Mouse (Mus musculus) heart, embryonic 14.5 days (tissue): ENCODE data around the gene Tmigd1. TPM values are rescaled to one million over a fixed set of nuclear protein-coding genes. Genes with fewer than 3 reads are reported as not detected.

Experiments
- ATAC-seq: fragments of 200-750 bp; cut with Nextera tagmentation; 2 replicates; pipeline ENCODE4 v1.8.0; 2017; ENCODE audit warnings: low read depth, moderate TSS enrichment; ENCODE audit not compliant: insufficient number of reproducible peaks, insufficient read depth, low FRiP score
- H3K27ac ChIP-seq, 2 experiments: fragments of 200-500 bp in 1 of 2; fragments of 300-500 bp in 1 of 2; sonication (generic) in 1 of 2; replicated peaks in 1 of 2; 2 replicates each; pipeline ENCODE4 v1.5.1; 2012 to 2014; ENCODE audit warnings: low read depth in 2 of 2, low read length in 2 of 2, control low read depth in 1 of 2, mild to moderate bottlenecking in 1 of 2, mixed read lengths in 1 of 2; ENCODE audit not compliant: control insufficient read depth in 1 of 2, insufficient read depth in 1 of 2
- H3K27me3 ChIP-seq: fragments of 300-500 bp; sonication (generic); 2 replicates; pipeline ENCODE4 v1.6.1; 2014; ENCODE audit warnings: mild to moderate bottlenecking, low read length, control low read depth; ENCODE audit not compliant: control insufficient read depth, insufficient read depth
- H3K36me3 ChIP-seq: fragments of 300-500 bp; sonication (generic); 2 replicates; pipeline ENCODE4 v1.6.1; 2014; ENCODE audit warnings: mild to moderate bottlenecking, control low read depth, low read length, mixed read lengths; ENCODE audit not compliant: control insufficient read depth, insufficient read depth
- H3K4me1 ChIP-seq, 2 experiments: fragments of 200-500 bp in 1 of 2; fragments of 300-500 bp in 1 of 2; sonication (generic) in 1 of 2; 2 replicates each; pipeline ENCODE4 v1.6.1; 2012 to 2014; ENCODE audit warnings: low read length in 2 of 2, control low read depth in 1 of 2, mixed read lengths in 1 of 2; ENCODE audit not compliant: control insufficient read depth in 2 of 2, insufficient read depth in 2 of 2
- H3K4me2 ChIP-seq: fragments of 300-500 bp; sonication (generic); 2 replicates; pipeline ENCODE4 v1.6.1; 2014; ENCODE audit warnings: mild to moderate bottlenecking, low read length
- H3K4me3 ChIP-seq, 2 experiments: fragments of 200-500 bp in 1 of 2; fragments of 300-500 bp in 1 of 2; sonication (generic) in 1 of 2; 2 replicates each; pipeline ENCODE4 v1.5.1; 2012 to 2014; ENCODE audit warnings: low read length in 2 of 2, mild to moderate bottlenecking in 2 of 2, control low read depth in 1 of 2, low read depth in 1 of 2, moderate library complexity in 1 of 2; ENCODE audit not compliant: control insufficient read depth in 1 of 2, insufficient read depth in 1 of 2
- H3K9ac ChIP-seq: fragments of 300-500 bp; sonication (generic); 2 replicates; pipeline ENCODE4 v1.6.1; 2014; ENCODE audit warnings: mild to moderate bottlenecking, low read length
- H3K9me3 ChIP-seq: fragments of 300-500 bp; sonication (generic); 2 replicates; pipeline ENCODE4 v1.6.1; 2016; ENCODE audit warnings: low read length, control low read depth; ENCODE audit not compliant: control insufficient read depth
- WGBS: fragments of 180-500 bp; shearing (Covaris S2); extraction: QIAGEN DNeasy Blood & Tissue Kit; methylation state at CpG from one replicate; pipeline ENCODE4 v1.1.7; 2014; 5-methylcytosine and 5-hydroxymethylcytosine counted together
- polyA plus RNA-seq: library from polyadenylated mRNA; unstranded; fragments of >200 nt; fragmentation: Nextera tagmentation; extraction: Ambion mirVana; gene quantifications from 2 replicates; pipeline ENCODE4 v1.2.1, GENCODE M21; 2014

The Tmigd1 gene
- polyA plus RNA-seq, 1 experiment from 2014 or later = not detected

- no peaks in the 10 kb centered on the region for H3K36me3 ChIP-seq
- no peak overlapping the region for H3K9ac ChIP-seq
- H3K27me3 ChIP-seq = no peaks in the 10 kb centered on the region
- 97% methylated on average over 3 of the region's 3 CpGs for WGBS
- ATAC-seq = no peak
- no peak overlapping the region for H3K4me3 ChIP-seq
- H3K9me3 ChIP-seq = no peaks in the 10 kb centered on the region
- no peak overlapping the region for H3K27ac ChIP-seq
- no peak overlapping the region for H3K4me2 ChIP-seq
- H3K4me1 ChIP-seq = peaks cover 0 to 4% of the 10 kb centered on the region in 2 experiments; a peak in 1 of 4 replicates
These were observed 3.2 kb upstream of the Tmigd1 start for GRCm38 (mm10) chr11:76898751-76899150.

- no peak for ATAC-seq
- Histone ChIP-seq H3K9ac (no peak overlapping the region), H3K4me3 (no peak overlapping the region), H3K36me3 (no peaks in the 10 kb centered on the region), H3K27ac (no peak overlapping the region), H3K4me2 (no peak overlapping the region), H3K27me3 (no peaks in the 10 kb centered on the region), H3K4me1 (peaks cover 0 to 4% of the 10 kb centered on the region in 2 experiments; a peak in 1 of 4 replicates), H3K9me3 (no peaks in the 10 kb centered on the region)
- WGBS = 57% methylated on average over 5 of the region's 5 CpGs
These were observed 1.9 kb upstream of the Tmigd1 start for GRCm38 (mm10) chr11:76899758-76900738.

GRCm38 (mm10) chr11:76904340-76904739 is 2.4 kb downstream of the Tmigd1 start:
- no peak overlapping the region for H3K4me2 ChIP-seq
- no peaks in the 10 kb centered on the region for H3K27me3 ChIP-seq
- H3K4me3 ChIP-seq = no peak overlapping the region
- no peak for ATAC-seq
- H3K27ac ChIP-seq = no peak overlapping the region
- no peaks in the 10 kb centered on the region for H3K9me3 ChIP-seq
- H3K4me1 ChIP-seq = no peaks in the 10 kb centered on the region
- H3K9ac ChIP-seq = no peak overlapping the region
- H3K36me3 ChIP-seq = no peaks in the 10 kb centered on the region
- 84% methylated on average over 2 of the region's 2 CpGs for WGBS

- no peak overlapping the region for H3K4me3 ChIP-seq
- no peaks in the 10 kb centered on the region for H3K36me3 ChIP-seq
- no peak overlapping the region for H3K27ac ChIP-seq
- H3K4me2 ChIP-seq = no peak overlapping the region
- 88% methylated on average over 7 of the region's 7 CpGs for WGBS
- H3K9ac ChIP-seq = no peak overlapping the region
- H3K4me1 ChIP-seq = peaks cover 8 to 18% of the 10 kb centered on the region in 2 experiments
- no peak for ATAC-seq
- no peaks in the 10 kb centered on the region for H3K27me3 ChIP-seq
- H3K9me3 ChIP-seq = no peaks in the 10 kb centered on the region
These were observed 6.7 kb downstream of the Tmigd1 start for GRCm38 (mm10) chr11:76908651-76909050.

DNA sequence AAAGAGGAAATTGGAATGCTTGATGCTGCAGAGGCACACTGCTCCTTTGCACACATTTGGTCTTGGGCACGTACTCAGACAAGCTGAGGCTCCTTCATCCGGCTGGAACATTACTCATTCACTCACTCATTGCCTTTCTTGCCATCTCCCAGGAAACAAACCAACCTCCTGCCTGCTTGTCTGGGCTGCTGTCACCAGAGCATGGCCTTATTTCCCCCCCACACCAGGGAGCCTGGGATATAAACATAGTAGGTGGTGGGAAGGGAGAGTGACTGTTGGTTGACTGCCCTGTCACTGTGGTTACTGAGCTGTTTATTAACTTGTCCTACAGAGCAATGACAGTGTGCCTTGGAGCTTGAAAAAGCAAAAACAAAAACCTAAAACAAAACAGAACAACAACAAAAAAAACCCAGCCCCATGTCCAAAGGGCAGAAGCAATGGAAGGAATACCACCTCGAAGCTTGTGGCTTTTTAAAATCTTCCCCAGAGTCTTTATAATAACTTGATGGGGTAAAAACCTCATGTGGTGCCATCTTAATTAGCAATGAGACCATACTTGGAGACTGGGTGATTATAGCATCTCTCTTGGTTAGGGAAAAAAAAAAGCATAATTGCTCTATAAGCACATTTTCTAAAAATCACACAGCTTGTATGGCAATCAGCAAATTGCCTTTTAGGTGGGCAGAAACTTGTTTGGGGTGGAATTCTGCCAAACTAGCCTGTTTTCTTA is 9.5 kb downstream of the Tmigd1 start:
- no peak overlapping the region for H3K4me2 ChIP-seq
- WGBS = 59% methylated on average over 3 of the region's 3 CpGs
- no peaks in the 10 kb centered on the region for H3K9me3 ChIP-seq
- H3K27ac ChIP-seq = peak overlapping the region; percentile 58 to 61; a peak in 3 of 4 replicates
- no peak overlapping the region for H3K9ac ChIP-seq
- no peaks in the 10 kb centered on the region for H3K36me3 ChIP-seq
- no peak overlapping the region for H3K4me3 ChIP-seq
- no peaks in the 10 kb centered on the region for H3K27me3 ChIP-seq
- no peak for ATAC-seq
- H3K4me1 ChIP-seq = peaks cover 8 to 20% of the 10 kb centered on the region in 2 experiments

DNA sequence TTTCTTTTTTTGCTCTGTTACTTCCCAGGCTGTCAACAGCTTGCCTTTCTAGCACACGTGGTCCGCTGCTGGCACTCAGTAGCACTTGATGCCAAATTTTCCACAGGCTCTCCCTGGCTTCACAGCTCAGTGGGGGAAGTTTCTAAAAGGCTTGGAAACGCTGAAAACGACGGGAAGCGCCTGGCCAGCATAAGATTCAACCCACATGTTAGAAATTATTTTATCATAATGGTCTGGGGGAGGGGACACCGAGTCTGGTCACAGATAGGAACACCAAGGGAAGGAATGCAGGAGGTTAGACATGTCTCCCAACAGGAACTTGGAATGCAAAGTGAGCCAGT is 10.1 kb downstream of the Tmigd1 start:
- peak overlapping the region; percentile 61 to 70; a peak in 3 of 4 replicates for H3K27ac ChIP-seq
- H3K36me3 ChIP-seq = no peaks in the 10 kb centered on the region
- peak overlapping the region; percentile 38 for H3K4me2 ChIP-seq
- H3K9me3 ChIP-seq = no peaks in the 10 kb centered on the region
- no peak overlapping the region for H3K4me3 ChIP-seq
- no peak overlapping the region; the same call in 1 of the 2 replicates for H3K9ac ChIP-seq
- no peaks in the 10 kb centered on the region for H3K27me3 ChIP-seq
- H3K4me1 ChIP-seq = peaks cover 8 to 22% of the 10 kb centered on the region in 2 experiments
- 5% methylated on average over 7 of the region's 7 CpGs for WGBS
- peak; percentile 64; the same call in 1 of the 2 replicates for ATAC-seq

- Histone ChIP-seq H3K36me3 (no peaks in the 10 kb centered on the region), H3K4me3 (no peak overlapping the region), H3K27ac (no peak overlapping the region), H3K9me3 (no peaks in the 10 kb centered on the region), H3K27me3 (no peaks in the 10 kb centered on the region), H3K4me1 (peaks cover 9 to 26% of the 10 kb centered on the region in 2 experiments), H3K9ac (no peak overlapping the region), H3K4me2 (no peak overlapping the region)
- WGBS = 63% methylated on average over 7 of the region's 7 CpGs
- no peak for ATAC-seq
These were observed 12.4 kb downstream of the Tmigd1 start for GRCm38 (mm10) chr11:76914366-76914765.
